Mouse (Mus musculus): ENCODE measurements around the gene Hapln3.

Hapln3 gene

GRCm38 (mm10) chr7:79067466-79067865, 63.4 kb downstream of the Hapln3 start:
- no peak for DNase-seq

Data from right cerebral cortex, postnatal 25 days (tissue).